Mouse (Mus musculus) retina, postnatal 7 days (tissue): ENCODE measurements around the gene Lsm11.
A peak's percentile ranks its signal among the peaks of the same experiment; 100 is the strongest.

Source experiments
- DNase-seq: peaks from one replicate; pipeline ENCODE4 v3.0.0-alpha.2; 2012; ENCODE audit warnings: low read depth, low spot score

The Lsm11 gene

DNA sequence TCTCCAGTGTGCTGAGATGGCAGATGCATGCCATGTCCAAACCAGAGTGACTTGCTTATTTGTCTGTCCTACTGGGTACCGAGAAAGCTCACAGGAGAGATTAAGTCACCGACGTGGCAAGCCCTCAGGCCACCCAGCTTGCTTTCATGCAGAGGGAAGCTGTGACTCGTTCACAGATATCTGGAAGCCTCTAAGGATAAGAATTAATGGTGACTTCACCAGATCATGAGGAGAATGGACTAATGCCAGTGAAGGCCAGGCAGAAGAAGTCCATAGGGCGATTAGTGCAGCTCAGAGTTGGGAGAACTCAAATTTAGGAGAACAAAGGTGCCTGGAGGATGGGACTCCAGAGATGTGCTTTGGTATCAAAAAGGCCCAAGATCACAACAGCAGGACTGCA lies 17.3 kb downstream of the Lsm11 start:
- DNase-seq: no peak

DNA sequence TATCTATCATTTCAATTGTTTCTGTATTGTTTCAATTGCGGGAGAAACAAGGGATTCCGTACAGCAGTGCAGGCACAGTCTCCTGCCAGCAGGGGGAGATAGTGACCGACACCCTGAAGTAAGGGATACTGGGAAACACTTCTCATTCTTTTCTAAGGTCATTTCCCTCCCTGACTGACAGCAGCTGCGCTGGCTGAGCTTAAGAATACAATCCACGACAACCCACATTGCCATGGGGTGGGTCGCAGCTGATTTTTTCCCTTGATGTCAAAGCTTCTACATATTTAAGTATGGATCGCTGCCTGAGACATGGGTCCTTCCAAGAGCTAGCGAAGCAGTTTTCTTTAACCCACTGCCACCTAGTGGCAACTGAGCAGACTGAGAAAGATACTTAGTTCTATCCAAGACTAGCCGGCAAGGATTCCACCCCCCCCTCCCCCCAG lies 18.1 kb downstream of the Lsm11 start:
- peak; percentile 75 for DNase-seq

DNA sequence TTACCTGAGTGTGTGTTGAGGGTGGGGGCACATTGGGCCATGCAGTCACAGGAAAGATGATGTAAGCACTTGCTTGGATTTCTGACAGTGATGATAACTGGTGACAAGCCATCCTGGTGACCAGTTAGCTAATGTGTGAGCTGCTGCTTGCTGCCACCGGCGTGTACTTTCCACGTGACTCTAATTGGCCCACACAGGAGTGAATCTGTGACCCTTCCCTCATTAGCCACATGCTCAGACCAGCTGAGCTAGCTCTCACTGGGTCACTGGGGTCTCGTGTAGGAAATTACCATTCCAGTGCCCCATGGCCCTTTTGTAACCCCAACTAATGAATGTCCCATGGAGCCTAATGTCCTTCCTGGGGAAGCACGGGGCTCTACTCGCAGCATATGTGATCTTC lies 19.3 kb downstream of the Lsm11 start:
- no peak for DNase-seq

DNA sequence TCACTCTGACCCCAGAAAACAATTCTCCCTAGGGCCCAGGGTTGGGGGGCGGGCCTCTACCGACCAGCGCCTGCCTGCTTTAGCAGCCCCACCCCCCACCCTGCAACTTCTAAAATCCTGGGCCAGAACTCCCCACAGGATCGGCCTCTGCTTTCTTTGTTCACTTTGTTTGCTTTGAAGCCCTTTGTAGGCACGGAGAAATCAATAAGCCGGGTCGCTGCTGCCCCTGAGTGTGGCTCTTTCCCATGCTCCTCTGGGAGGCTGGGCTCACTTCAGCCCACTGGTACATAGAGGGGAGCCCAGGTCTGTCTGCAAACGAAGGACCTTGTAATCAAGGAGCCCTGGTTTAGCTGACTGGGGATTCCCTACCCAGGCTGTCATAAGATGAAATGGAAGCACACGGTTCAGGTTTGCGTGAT lies 23.2 kb downstream of the Lsm11 start:
- DNase-seq: no peak

DNA sequence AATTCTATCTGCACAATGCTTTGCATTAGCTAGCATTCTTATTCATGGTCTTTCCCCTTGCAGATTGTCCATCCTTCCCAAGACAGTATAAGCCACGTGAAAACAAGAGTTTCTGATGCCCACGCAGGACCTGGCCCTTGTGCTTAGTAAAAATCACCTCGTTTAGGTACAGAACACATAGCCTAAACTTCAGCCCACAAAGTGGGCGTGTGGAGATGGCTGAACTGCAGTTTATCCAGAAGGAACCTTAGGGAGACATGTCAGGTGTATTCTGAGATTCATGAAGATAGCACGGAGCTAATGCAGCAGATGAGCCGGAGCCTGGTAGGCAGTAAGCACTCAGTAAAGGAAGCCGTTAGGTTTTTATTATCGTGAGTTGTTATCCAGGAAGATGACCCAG lies 23.7 kb downstream of the Lsm11 start:
- no peak for DNase-seq

DNA sequence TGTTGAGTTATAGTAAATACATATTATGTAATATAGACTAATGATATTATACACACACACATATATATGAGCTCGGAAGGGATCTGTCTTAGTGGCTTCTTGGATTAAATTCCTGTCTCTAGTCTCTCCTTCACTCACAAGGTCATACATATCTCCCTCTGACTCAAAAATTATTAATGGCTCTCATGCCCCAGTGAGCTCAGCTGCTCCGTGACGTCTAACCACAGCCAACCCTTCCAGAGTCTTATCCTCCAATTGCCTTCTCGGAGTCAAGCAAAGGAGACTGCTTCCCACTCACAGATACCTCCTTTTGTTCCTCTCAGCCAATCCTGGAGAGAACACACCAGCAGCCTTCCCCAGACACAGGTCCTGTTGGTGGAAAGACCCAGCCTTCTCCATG lies 25.9 kb downstream of the Lsm11 start:
- DNase-seq: no peak

DNA sequence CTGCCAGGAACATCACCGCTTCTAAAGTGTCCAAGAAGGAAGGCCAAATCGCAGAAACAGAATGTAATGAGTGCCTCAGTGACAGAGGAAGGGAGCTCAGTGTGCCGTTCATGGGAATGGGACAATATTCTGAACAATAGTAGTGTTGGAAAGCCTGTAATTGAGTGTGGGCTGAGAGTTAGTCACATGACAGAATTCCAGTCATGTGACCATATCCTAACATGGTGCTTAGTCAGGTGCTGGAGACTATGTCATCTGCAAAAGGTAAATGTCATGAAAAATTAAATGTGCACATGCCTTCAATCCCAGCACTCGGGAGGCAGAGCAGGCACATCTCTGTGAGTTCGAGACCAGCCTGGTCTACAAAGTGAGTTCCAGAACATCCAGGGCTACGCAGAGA lies 26.7 kb downstream of the Lsm11 start:
- DNase-seq: no peak

DNA sequence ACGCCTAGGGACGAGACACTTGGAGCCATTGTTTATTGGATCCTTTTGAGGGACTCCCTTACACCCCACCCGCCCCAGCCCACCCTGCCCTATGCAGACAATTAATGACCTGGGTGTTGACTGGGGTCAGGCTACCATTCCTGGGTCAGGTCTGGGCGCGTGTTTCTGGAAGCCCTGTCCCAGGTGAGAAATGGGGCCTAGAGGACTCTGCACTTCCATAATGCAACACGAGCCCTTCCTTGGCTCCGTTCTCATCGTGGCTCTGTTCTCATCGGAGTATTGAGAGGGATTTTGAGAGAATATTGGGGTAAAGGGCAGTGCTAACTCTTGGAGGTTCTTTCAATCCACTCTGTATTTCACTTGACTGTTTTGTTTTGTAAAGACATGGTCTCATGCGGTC lies 28.5 kb downstream of the Lsm11 start:
- no peak for DNase-seq

DNA sequence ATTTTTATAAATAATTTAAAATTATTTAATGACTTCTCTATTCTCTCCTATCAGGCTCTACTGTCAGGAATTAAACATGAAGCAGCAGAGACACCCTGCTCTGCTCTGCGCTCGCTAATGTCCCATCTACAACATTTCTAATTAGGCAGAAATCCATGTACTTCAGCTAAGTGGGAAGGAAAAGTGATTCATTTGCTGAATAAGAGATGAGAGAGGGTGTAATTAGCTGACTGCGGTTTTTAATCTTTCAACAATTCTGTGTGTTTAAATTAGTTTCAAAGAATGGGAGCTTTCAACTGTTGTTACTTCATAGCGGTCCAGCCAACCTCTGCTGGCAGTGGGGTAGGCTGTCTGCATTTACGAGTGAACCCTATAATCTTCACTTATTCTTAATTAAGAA lies 34.0 kb downstream of the Lsm11 start:
- no peak for DNase-seq

DNA sequence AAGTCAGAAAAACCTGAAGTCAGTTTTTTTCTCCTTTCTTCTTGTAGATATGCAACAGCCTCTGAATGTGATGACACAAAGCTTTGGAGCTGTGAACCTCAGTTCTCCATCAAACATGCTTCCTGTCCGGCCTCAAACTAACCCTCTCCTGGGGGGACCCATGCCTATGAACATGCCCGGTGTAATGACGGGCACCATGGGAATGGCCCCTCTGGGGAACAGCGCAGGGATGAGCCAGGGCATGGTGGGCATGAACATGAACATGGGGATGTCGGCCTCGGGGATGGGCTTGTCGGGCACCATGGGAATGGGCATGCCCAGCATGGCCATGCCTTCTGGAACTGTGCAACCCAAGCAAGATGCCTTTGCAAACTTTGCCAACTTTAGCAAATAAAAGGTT lies 35.8 kb downstream of the Lsm11 start:
- DNase-seq: no peak

DNA sequence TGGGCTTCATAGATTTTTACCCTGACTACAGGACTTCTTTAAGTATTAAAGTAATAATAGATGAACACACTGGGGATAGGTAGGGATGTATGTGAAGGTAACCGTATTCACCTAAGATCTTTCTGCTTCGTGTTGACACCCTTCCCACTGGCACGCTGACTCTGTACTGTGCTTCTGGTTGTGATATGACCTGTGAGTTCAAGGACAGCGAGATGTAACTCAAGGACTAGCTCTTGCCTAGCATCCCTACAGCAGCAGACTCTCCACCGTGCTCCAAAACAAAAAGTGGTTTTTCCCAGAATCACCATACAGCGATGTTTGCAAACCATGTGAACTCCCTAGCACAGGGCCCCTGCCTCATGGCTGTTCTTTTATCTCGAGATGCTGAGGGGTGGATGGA lies 36.7 kb downstream of the Lsm11 start:
- no peak for DNase-seq

DNA sequence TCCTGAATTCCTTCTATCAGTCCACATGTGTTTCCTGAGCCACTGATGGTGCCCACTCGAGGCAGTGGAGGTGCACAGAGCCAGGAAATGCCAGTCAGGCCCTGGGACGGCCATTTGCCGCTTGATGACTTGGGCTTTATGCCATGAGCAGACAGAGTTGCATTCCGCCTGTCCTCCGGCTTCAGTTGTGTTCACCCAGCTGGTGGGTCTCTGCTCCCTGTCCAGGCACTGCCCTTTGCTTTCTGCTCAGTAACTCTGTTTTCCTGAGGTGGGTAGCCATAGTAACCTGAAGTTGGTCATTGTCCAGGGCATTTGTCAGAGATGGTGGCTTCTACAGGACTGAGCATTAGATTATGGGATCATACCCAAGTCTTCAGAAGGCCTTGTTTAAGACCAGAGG lies 37.4 kb downstream of the Lsm11 start:
- no peak for DNase-seq

DNA sequence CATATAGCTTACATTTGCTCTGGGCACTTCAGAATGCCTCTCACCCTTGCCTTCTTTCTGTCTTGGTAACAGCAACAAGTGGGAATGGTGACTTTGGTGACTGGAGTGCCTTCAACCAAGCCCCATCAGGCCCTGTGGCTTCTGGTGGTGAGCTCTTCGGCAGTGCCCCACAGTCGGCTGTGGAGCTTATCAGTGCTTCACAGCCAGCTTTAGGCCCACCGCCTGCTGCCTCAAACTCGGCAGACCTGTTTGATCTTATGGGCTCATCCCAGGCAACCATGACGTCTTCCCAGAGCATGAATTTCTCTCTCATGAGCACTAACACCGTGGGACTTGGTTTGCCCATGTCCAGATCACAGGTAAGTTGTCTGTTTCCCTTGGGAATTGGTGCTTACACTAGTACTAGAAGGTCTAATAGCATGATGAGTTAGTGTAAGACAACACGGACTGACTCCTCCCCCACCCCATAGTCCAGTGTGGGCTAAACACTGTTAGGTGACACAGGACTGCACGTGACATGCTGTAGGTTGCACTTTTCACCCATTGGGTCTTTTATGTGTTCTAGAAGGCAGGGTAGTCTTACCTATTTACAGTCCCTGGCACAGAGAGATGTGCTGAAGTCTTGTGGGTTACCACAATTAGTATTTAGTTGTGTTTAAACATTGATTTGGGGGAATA lies 38.5 kb downstream of the Lsm11 start:
- no peak for DNase-seq

DNA sequence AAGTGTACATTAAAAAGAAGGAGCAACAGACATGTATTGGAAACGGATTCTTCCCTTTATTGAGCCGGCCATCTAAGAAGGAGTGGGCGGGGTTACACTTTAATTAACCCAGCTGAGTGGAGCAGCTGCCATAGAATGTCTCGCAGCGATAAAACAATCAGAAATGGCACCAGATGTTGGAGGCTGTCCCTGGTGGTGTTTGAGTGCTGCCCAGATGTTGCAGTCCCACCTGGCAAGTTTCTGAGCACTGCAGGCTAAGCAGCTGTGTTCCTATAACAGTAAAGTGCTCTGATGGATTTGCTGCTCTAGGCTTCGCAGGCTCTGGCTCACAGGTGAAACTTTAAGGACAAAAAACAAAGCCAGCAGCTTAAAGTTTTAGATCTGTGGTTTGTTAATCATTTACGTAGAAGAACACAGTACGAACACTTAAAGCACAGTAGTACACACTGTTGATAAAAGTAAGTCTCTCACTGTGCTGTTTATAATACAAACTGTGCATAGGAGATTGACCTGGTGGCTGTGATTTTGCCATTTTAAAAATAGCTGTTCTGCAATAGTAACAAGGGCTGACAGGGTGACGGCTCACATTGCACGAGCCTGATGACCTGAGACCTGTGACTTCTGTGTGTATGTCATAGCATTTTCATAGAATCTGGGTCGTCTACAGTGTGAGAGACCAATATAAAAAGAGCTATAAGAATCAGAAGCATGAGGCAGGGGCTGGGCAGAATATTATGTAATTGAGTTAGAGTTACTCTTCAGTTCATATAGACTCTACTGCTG lies 44.3 kb downstream of the Lsm11 start:
- no peak for DNase-seq

DNA sequence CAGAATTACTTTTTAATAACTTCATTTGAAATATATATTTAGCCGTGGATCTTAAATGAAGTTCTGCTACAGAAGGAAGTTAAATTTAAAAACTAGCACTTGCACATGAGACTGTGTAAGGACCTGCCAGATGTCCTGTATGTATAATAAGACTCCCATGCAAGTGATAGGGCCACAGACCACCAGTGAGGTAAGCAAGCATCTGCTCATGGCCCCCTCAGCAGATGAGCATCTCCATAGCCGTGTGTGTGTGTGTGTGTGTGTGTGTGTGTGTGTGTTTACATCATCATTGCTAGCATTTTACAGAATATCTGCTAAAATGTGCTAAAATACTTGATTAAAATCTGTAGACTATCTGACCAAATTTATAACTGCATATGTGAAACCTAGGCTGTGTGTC lies 47.3 kb downstream of the Lsm11 start:
- no peak for DNase-seq

DNA sequence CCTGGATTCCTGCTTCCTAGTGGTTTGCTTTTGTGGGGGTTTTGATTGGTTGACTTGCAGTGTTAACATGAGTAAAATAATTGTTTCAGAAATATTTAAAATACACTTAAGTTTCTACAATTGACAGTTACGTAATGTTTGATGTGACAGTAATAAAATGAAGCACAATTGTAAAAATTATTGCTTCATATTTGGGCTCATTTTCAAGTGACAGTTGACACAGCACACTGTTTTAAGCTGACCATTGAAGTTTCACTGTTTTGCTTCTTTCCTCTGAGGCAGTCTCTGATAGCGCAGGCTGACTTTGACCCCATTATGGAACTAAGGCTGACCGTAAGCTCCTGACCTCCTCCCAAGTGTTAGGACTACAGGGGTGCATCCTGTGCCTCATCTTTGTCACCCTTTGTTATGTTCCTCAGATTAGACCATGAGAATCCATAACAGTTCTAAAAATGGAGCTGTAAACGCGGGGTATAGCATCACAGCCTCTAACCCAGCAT lies 51.8 kb downstream of the Lsm11 start:
- no peak for DNase-seq

DNA sequence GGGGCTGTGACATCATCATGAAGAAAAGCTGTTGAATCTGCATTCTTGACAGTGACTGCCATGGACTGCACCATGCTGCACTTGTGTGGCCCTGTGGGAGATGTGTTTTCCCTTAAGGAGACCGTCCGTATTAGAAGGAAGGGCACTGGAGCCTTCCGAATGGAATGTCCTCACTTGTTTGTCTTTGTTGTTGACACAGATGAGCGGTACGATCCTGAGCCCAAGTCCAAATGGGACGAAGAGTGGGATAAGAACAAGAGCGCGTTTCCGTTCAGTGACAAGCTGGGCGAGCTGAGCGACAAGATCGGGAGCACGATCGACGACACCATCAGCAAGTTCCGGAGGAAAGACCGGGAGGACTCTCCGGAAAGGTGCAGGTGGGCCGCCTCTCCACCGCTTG lies 54.3 kb downstream of the Lsm11 start:
- DNase-seq: no peak

DNA sequence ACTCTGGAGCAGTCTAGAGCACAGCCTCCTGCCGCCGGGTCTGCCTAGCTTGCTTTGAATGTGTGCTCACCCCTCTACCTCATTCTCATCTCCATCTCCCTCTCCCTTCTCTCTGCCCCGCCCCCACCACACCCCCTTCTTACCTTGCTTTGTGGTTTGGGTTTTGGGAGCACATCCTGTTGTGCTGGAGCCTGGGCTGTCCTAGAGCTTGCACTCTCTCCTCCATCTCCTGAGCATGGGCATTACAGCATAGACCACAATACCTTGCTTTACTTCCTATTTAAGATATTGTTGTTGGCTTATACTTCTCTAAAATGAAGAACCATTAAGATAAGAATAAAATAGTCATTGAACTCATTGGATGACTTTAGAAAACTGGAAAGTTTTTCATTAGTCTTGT lies 54.8 kb downstream of the Lsm11 start:
- DNase-seq: no peak

DNA sequence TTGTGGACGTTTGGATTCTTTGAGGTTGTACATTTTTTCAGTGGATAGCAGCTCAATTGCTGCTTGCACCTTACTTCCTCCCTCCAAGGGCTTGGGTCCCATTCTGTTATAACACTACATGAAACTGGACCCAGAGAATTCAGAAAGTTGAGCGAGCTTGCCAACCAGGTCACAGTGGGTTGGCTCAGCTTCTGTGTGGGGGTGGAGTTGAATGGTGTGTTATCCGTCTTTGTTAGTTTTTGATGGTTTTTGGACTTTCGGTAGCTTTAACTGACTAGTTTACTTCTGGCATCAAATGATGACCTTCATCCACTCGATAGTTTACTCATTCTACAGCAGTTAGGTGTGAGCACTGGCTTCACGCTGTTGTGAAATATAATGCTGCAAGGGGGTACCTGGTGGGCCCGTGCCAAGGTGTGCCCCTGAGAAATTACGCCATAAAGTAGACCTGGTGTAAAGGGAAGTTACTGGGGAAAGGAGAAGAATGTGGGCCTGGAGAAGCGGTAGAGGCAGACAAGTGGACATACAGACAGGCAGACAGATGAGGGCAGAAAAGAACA lies 56.2 kb downstream of the Lsm11 start:
- no peak for DNase-seq

DNA sequence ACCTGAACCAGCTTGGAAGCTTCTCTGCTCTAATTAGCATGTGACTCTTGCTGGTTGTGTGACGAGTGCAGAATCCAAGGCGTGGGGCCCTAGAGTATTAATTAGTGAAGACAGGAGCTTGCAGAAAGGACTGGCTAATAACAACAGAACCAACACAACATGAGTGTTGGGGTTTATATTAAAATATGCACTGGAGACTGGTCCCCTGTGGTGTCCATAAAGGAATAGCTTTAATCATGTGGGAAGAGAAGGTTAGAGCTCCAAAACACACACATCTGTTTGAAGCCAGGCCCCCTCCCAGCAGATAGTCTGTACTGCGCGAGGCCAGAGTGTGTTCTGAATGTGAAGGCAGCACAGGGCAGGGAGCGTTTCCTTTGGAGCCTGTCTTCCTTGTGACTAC lies 58.1 kb downstream of the Lsm11 start:
- DNase-seq: no peak

DNA sequence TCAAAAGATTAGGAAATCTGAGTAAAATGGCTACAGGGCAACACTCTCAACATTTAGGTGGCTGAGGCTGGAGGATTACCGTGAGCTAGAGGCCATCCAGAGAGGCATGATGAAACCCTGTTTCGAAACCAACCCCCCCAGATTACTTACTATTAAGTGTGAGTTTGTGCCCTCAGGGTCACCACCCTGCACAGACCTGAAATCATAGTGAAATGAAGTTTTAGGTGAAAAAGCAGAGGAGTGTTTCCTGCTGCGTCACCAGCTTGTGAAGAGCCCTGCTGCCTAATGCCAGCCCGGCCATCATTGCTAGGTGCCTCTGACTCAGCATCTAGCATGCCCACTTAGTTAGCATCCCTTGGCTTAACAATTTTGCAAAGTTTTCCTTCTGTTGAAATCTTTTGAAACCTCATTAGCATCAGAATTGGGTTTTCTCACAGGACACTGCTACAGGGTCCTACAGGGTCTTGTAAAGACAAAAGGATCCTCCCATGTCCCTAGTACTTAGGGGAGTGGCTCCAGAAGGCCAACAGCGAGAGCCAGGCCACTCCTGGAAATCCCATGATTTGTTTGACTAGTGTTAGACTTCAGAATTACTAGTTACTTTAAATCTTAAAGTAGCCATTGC lies 59.0 kb downstream of the Lsm11 start:
- DNase-seq: no peak

DNA sequence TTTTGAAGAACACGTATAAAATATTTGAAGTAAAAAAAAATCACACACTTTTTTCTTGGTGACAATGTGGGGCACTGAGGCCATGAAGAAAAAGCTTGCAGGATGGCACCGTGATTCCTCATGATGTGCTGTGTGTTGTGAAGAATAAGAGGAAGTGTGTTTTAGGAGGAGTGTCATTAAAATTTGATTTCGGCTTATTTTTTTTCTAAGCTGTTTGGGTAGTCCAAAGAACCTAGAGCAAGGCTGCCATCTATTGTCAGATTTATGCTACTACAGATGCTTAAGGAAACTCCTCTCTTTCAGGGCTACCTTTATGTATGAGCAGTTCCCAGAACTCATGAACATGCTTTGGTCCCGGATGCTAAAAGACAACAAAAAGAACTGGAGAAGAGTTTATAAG lies 60.7 kb downstream of the Lsm11 start:
- DNase-seq: peak; percentile 25
